Mouse (Mus musculus): Measurements from ENCODE around the gene Stmn1.

Stmn1 gene

GRCm38 (mm10) chr4:134517719-134518118 is 49.6 kb downstream of the Stmn1 start:
- DNase-seq: no peak

GRCm38 (mm10) chr4:134518541-134518940 is 50.4 kb downstream of the Stmn1 start:
- no peak for DNase-seq

DNA sequence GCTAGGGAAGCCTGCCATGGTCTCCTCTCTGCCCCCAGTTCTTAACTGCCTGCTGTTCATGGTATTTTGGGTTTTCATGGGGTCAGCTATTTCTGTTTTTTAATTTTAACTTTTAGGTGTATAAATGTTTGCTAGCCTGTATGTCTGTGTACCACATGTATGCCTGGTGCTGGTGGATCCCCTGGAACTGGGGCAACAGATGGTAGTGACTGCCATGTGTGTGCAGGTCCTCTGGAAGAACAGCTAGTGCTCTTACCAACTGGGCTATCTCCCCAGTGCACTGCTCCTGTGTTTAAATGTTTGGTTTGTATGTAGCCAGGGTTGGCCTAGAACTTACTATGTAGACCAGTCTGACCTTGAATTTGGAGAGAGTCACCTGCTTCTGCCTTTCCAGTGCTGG is 51.2 kb downstream of the Stmn1 start:
- DNase-seq: no peak

Data from lung, postnatal 4 days (tissue).